Mouse (Mus musculus) cerebellum, adult 11-12 months (tissue): ENCODE measurements at regions not wholly inside any gene's neighbourhood (a gene's known extent, or its start where the extent isn't known, plus 50 kb on each side); places are given as distances from the start of the nearest gene placed in this dataset.

Source experiments
- DNase-seq: peaks from one replicate; pipeline ENCODE4 v3.0.0; 2022

GRCm38 (mm10) chr16:46776367-46776766, 278.0 kb upstream of the Nectin3 start:
- no peak for DNase-seq

DNA sequence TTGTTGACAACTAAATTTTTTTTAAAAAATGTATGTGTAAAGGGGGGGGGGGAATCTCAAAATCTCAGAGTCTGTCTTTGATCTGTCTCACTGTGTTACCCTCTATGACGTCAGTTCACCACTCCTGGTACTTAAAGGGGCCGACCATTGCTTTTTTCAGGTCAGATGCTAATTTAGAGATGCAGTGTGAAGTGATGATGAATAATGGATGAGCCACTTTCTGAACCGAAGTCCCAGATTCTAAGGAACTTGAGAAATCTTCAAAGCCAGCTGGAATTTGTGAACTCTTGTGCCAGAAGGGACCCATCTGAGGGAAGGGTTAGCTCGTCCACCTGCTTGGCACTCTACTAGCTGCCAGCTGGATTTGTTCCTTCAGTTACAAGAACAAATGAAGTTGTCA, 271.1 kb upstream of the Nectin3 start:
- no peak for DNase-seq

DNA sequence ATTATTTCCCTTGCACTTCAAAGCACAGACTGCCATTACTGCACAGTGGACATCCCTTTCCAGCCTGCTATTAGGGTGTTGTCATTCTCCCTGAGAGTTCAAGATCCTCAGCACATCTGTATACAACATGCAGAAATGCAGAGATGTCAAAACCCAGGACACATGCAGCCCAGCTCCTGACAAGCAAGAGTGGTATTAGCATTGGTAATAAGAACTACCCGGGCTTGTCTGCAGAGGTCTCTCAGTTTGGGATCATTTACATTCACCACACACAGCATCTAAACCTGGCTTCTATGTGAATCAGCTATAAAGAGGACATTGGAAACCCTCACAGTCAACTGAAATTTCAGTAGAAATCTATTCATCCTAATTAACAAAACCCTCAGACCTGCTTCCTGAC, 270.1 kb upstream of the Nectin3 start:
- no peak for DNase-seq

GRCm38 (mm10) chr16:46735140-46735539, 236.8 kb upstream of the Nectin3 start:
- DNase-seq = no peak

- DNase-seq = no peak
These were observed 230.1 kb upstream of the Nectin3 start for GRCm38 (mm10) chr16:46728424-46728823.

- DNase-seq = no peak
These were observed 225.3 kb upstream of the Nectin3 start for GRCm38 (mm10) chr16:46723660-46724059.

- DNase-seq = no peak
These were observed 181.5 kb upstream of the Nectin3 start for GRCm38 (mm10) chr16:46679787-46680186.

DNA sequence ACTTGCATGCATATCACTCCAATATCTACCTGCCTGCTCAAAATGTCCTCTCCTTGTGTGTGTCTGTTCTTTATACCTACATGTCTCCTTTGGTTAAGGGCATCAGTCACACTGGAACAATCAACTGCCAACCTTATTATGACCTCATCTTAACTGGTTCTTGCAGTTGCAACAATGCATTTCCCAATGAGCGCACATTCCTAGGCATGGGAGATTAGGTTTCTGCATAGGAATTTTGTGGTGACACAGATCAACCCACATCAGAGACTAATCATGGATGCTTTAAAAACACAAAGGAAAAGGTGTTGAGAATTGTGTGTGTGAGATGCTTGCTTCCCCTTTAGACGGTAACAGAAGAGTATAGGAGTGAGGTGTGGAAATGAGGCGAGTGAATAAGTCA, 171.3 kb upstream of the Nectin3 start:
- DNase-seq = no peak

DNA sequence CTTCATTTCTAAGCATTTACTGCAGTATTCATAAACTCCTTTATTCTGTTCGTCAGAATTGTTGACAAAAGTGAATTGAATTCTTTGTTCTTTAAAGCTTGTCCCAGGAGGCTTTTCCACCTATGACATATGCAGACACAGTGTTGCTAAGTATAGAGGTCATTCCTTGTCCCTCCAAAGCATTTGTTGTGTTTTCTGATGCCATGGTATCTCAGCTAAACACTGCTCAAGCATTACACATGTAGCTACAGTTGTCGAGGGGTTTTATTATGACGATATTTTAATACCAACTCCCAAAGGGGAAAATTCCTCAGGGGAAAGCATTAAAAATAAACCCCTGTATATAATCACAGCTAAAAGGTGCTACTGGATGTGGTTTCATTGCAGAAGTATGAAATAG, 167.2 kb upstream of the Nectin3 start:
- DNase-seq = no peak

DNA sequence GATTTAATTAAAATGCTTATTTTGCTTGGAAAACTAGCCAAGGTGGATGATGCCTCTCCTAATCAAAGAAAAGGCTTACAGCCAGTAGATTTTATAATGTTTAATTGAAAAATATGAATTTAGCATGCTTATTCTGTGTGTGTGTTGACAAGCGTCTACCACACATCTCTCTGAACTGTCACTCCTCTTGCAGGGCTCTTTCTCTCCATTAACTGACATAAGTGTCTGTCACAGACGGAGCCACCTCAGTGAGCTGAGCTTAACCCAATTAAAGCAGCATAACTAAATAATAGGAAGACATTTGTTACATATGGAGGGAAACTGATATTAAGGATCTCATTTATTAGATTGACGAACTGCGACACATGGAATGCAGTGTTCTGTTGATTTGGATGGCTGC, 164.7 kb upstream of the Nectin3 start:
- DNase-seq = no peak

DNA sequence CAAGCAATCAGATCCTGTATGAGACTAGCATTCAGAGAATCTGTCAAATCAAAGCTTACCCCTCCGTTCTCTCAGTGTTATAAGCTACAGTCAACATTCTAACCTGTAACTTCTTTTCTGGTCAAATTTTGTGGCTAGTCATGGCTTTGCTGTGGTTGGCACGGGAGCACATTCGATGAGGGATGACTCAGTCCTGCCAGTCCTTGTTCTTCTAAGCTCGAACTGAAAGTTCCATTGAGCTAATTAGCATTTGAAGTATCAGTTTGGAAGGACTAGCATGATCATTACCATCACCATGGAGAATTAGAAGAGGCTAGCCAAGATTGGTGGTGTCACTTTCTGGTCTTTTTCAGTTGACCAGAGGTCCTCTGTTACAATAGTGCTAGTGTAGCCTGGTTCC, 156.7 kb upstream of the Nectin3 start:
- DNase-seq = no peak

GRCm38 (mm10) chr16:46625807-46626206, 127.5 kb upstream of the Nectin3 start:
- DNase-seq = no peak

- no peak for DNase-seq
These were observed 124.9 kb upstream of the Nectin3 start for GRCm38 (mm10) chr16:46623246-46623645.

DNA sequence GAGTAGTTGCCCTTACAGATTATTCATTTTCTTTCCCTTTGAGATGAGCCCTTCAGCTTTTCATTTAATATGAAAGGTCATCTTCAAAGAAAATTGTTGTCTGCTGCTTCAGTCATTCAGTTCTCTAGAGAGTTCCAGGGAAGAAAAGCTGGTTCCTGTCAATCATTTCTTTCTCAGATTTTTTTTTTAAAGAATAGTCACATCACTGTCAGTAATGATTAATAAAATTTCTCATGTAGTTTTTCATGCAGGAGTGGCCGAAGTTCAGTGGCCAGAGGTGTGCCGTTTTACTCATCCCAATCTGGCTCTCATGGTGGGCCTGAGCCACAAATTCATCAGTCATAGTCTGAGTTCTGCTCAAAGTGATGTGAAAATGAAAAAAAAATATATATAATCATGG, 121.5 kb upstream of the Nectin3 start:
- DNase-seq = no peak

GRCm38 (mm10) chr16:46617544-46618335, 119.4 kb upstream of the Nectin3 start:
- no peak for DNase-seq

- DNase-seq = no peak
These were observed 118.3 kb upstream of the Nectin3 start for GRCm38 (mm10) chr16:46616606-46617005.

- DNase-seq = no peak
These were observed 114.9 kb upstream of the Nectin3 start for GRCm38 (mm10) chr16:46613062-46613818.

- no peak for DNase-seq
These were observed 107.5 kb upstream of the Nectin3 start for GRCm38 (mm10) chr16:46605879-46606203.

DNA sequence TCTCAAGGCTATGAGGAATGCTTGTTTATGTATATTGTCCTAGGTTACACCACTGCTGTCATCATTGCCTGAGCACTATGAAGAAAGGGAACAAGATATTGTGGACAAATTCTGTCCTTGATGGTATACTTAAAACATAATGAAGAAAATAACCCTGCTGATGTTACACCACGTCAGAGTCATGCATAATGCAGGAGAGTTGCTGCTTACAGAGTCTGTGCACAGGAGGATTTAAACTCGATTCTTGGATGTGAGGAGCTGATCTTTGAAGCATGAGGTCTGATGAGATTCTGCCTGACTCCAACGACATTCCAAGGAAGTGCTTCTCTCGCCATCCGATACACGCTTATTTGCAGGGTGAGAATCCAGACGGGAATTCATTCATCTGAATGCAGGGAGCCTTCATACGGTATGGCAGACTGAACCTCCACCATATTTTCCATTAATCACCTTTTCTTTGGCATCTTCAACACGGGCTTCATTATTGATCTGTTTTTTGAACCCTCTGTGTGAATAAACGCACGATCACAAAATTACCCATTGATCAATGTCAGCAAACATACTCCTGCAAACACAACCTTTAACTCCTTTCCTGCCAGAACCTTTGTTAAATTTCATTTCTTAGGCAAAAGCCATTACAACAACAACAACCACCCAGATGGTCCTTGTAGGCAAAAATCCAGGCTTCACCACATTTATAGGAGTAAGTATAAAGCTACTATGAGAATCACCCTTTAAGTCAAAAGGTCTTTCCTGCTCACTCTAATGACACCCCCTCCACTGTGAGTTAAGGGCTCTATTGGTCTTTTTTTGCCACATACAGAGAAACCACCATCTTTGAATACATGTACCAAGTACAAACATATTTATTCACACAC, 106.9 kb upstream of the Nectin3 start:
- no peak for DNase-seq

GRCm38 (mm10) chr16:46592618-46593253, 94.4 kb upstream of the Nectin3 start:
- DNase-seq = no peak

DNA sequence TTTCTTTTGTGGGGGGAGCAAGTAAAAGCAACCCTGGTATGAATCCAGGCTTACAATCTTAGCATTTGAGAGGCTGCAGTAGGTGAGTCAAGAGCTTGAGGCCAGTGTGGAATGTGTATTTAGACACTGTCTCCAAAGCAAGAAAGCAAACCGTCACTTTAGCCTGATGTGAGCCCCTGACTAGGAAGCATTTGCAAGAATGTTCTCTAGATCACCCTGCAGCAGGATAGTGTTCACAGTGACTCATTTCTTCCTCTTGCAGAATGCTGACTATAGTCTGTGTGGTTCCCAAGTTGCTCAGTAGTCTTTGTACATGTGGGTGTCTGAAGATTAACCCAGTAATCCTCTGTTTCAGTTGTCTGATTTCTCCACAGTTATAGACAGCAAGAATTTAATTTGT, 88.7 kb upstream of the Nectin3 start:
- no peak for DNase-seq

DNA sequence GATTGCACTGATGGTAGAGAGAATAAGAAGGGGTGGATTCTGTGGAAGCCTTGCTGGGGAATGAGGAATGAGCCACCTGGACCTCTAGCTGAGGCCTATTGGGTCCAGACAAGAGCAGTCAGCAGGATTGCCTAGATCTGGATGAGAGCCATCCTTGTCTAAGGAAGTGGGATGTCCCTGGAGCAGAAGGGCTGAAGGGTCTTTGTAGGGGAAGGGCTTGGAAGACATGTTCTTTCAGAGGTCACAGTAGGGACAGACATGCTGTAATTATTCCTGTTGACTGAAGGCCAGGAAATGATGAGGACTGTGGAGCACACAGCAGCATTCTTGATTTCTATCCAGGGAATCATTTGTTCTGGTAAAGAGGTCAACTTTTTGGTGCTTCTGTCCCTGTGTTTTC, 86.2 kb upstream of the Nectin3 start:
- DNase-seq = peak; percentile 37

- DNase-seq = no peak
These were observed 82.8 kb upstream of the Nectin3 start for GRCm38 (mm10) chr16:46581115-46581514.
